Mouse (Mus musculus) cerebral cortex, adult 2 months (tissue): ENCODE data around the gene Pigb.

ENCODE experiments used
- WGBS: fragments of 180-500 bp; shearing (Covaris S2); methylation state at CpG from one replicate; pipeline ENCODE4 v1.1.7; 2018; 5-methylcytosine and 5-hydroxymethylcytosine counted together

The Pigb gene

GRCm38 (mm10) chr9:72991420-72991819 lies 48.8 kb downstream of the Pigb start:
- WGBS: 93% methylated on average over 2 of the region's 2 CpGs

GRCm38 (mm10) chr9:72988706-72989105 lies 51.5 kb downstream of the Pigb start:
- 89% methylated on average over 5 of the region's 5 CpGs for WGBS

DNA sequence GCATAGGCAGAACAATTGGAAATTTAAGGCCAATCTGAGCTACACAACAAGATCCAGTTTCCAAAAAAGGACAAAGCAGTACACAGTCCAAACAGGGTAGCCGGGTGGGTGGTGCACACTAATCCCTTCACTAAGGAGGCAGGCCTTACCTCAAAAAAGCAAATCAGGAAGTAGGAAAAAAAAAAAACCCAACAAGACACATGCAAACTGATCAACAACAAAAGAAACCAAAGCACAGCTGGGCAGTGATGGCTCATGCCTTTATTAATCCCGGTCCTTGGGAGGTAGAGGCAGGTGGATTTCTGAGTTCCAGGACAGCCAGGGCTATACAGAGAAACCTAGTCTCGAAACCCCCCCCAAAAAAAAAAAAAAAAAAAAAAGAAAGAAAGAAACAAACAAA lies 52.5 kb downstream of the Pigb start:
- WGBS: 58% methylated on average over 3 of the region's 3 CpGs

DNA sequence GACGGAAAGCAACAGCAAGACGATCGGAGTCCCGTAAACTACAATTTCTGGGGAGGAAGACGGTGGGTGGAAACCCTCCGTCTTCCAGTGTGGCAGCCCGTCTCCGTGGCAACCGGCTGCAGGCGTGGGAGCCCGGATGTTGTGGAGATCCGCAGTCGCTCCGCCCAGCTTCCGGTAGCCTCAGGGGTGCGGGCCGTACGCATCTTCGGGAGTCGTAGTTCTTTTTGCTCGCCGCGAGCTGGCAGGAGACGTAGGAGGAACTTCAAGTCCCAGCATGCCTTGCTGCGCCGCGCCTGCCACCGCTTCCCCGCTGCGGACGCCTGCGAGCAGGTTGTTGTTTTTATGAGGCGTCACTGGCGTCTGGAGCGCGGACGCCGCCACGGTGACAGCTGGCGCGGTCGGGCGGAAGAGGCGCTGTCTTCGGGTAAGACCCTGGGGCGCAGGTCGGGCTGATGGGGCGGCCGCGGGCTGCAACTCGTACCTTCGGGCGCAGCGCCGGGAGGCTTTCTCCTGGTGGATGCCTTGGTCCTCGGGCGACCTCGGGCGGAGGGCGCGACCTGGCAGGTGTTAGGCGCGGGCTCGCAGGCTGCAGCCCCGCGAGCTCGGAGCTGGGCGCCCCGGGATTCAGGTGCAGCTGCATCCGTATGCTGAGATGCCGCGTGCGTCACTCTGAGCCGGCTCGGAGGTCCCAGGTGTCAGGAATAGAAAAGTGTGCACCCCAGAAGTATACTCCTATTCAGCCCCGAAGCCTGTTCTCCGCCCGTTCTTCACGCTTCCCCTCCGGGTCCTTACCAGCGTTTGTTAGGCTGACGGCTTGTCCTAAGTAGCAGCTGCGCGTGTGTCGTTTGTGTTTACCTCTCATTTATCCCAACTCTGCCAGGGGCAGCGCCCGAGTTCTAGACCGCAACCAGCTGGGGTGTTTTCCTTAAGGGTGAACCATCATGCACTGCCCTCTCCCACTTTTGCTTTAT lies 54.6 kb downstream of the Pigb start, which contains the start of the genes Ccpg1os and Ccpg1:
Gene Ccpg1os, minus strand, starts transcription at position 133 of the 971 bp plus-strand sequence.
Gene Ccpg1, plus strand, starts transcription at position 180 of the 971 bp plus-strand sequence.
- WGBS: under 1% methylated on average over 88 of the region's 88 CpGs

GRCm38 (mm10) chr9:72983066-72983465 lies 57.1 kb downstream of the Pigb start:
- 69% methylated on average over 2 of the region's 2 CpGs for WGBS

- 98% methylated on average over 1 of the region's 1 CpGs for WGBS
Measured at GRCm38 (mm10) chr9:72975242-72975641, 64.9 kb downstream of the Pigb start.

DNA sequence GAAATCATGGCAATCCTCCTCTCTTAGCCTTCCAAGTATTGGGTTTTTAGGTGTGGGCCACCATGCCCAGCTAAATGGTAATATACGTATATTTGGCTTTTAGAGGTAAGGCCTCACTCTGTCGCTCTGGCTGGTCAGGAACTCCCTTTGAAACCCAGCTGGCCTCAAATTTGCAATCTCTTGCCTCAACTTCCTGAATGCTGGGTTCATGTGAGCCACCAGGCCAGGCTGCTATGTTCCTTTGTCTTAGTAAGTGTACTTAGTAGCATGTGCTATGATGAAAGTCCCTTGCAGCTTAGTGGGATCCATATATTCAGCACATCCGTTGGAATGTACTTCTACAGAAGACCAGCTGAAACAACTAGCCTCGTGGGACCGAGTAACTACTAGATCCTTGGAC lies 65.4 kb downstream of the Pigb start:
- 91% methylated on average over 5 of the region's 5 CpGs for WGBS

DNA sequence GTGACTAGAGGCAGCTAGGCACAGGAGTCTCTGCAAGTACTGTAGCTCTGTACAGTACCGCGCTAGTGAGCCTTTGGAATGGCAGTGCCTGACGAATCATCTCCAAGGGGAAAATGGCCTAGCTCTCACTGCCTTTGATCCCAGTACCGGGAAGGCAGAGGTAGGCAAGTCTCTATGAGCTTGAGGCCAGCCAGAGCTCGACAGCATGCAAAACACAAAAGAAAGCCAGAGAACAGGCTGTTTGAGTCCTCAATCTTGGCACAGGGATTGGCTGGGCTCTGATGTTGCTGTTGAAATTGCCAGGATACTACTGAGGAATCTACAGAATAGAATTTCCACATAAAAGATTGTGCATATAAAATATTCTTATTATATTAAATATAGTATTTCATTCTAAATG lies 67.7 kb downstream of the Pigb start:
- 71% methylated on average over 5 of the region's 5 CpGs for WGBS

GRCm38 (mm10) chr9:72969874-72970273 lies 70.3 kb downstream of the Pigb start:
- 77% methylated on average over 7 of the region's 7 CpGs for WGBS

GRCm38 (mm10) chr9:72968349-72969061 lies 71.7 kb downstream of the Pigb start:
- 12% methylated on average over 11 of the region's 11 CpGs for WGBS

- 77% methylated on average over 15 of the region's 15 CpGs for WGBS
Measured at GRCm38 (mm10) chr9:72961959-72962358, 78.2 kb downstream of the Pigb start.

DNA sequence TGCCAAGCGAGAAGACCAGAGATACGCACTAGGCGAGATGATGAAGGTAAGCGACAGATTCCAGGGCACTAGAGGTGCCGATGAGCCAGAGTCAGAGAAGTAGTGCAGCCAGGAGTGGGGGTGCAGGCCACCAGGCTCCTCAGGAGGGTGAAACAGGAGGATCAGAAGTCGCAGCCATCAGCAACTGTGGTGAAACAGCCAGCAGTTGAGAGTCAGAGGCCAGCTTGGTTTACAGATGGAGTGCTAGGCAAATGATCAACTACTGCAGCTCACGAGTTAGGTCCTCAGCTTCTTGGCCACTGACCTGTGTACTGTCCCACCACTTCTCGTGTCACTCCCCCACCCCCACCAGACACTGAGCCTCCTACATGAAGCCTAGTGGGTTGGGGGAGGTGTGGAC lies 78.8 kb downstream of the Pigb start:
- 80% methylated on average over 8 of the region's 8 CpGs for WGBS

GRCm38 (mm10) chr9:72958521-72959450 lies 81.4 kb downstream of the Pigb start, which contains the start of the genes Dyx1c1 and Gm44503:
Dyx1c1 (plus strand) TSS chr9:72958785.
Gm44503 (plus strand) TSS chr9:72958852.
- WGBS: 1% methylated on average over 43 of the region's 43 CpGs
